Mouse (Mus musculus): ENCODE results near the gene Phf21a.
"Not testable (repeated sequence)": the region's sequence is repeated elsewhere in the genome, so short reads cannot be mapped to it uniquely, and the experiment has no call there.

Phf21a gene

GRCm38 (mm10) chr2:92085721-92086120 lies 7.2 kb upstream of the Phf21a start:
- DNase-seq = no peak

DNA sequence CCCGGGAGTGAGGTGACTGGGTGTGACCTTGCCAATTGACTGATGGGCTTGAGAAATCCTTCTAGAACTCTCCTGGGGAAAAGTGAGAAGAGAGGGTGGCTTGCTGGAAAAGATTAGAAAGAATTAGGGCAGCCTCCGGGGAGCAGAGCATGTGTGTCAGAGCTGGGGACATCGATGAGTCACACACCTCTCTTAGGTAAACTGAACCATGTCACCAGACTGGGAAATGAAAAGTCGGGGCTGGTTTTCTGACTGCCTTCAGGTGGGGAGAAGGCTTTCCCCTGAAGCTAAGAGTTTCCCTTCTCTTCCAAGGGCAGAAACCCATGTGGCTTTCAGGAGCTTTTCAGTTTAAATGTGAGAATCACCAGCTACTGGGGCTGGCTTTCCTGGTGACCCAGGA lies 5.9 kb upstream of the Phf21a start:
- DNase-seq = no peak

GRCm38 (mm10) chr2:92089782-92090181 lies 3.1 kb upstream of the Phf21a start:
- no peak for DNase-seq

GRCm38 (mm10) chr2:92093503-92093902 lies 586 bp downstream of the Phf21a start:
- not testable (repeated sequence) for DNase-seq

DNA sequence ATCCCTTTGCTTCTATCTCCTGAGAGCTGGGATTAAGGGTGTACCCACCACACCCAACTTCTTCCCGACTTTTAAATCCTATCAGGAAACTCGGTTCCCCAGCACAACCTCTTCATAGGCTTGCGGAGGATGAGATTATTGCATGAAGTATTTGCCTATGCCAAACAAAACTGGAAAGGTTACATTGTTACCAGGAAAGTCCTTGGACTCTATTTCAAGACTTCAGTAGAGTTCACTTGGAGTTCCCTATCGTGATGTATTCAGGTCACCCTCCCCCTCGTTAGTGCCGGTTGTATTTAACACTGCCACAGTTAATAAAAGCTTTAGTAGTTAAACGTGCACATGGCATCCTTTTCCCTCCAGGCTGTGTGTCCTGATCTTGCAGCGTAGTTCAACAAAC lies 1.2 kb downstream of the Phf21a start:
- no peak for DNase-seq

- DNase-seq = no peak
Measured at GRCm38 (mm10) chr2:92100768-92101167, 7.9 kb downstream of the Phf21a start.

- no peak for DNase-seq
Measured at GRCm38 (mm10) chr2:92124523-92124922, 31.6 kb downstream of the Phf21a start.

DNA sequence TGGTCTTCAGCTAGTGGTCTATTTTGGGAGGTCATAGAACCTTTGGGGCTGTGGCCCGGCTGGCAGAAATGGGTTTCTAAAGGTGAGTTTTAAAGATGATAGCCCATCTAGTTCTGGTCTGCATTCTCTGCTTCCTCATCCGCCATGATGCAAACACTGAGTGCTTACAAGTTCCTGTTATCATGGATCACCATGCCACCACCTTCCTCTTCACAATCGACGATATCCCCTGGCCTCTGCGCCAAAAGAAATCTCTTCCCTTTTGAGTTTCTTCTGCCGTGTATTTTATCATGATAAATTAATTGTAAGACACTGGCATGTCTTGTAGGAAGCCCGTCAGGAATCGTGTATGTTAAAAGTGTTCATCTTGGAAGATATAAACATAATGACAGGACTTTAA lies 32.4 kb downstream of the Phf21a start:
- DNase-seq = no peak

DNA sequence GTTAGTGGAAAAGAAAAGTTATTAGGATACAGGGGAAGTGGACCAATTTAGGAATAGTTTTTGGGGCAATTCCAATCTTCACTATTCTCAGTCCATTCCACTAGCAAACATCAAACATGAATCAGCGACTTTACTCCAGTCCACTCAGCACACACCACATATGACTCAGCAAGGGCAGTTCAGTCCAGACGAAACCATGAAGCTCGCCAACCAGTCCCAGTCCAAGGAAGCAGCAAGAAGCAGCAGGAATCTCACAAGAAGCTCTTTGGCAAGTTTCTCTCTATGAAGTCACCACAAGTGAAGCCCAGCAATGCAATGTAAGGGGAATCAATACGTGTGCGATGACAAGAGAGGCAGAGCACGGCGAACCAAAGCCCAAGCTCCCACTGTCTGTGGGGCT lies 37.2 kb downstream of the Phf21a start:
- DNase-seq = no peak

- DNase-seq = no peak
Measured at GRCm38 (mm10) chr2:92138736-92139135, 45.8 kb downstream of the Phf21a start.

DNA sequence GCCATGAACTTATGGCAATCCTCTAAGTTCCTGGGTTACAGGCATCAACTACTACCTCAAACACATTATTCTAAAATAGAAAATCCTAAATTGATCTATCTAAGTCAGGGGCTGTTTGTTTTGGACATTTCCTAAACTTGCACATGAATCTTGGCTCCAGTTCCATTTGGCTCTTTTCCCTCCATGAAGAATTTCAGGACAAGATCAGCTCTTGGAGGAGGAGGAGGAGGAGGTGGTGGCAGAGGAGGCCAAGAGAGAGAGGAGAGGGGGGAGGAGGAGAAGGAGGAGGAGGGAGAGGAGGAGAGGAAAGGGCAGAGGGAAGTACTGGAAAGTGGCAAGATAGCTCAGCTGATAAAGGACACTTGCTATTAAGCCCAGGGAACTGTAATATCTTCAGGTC lies 46.4 kb downstream of the Phf21a start:
- no peak for DNase-seq

- DNase-seq = no peak
Measured at GRCm38 (mm10) chr2:92140383-92140782, 47.5 kb downstream of the Phf21a start.

DNA sequence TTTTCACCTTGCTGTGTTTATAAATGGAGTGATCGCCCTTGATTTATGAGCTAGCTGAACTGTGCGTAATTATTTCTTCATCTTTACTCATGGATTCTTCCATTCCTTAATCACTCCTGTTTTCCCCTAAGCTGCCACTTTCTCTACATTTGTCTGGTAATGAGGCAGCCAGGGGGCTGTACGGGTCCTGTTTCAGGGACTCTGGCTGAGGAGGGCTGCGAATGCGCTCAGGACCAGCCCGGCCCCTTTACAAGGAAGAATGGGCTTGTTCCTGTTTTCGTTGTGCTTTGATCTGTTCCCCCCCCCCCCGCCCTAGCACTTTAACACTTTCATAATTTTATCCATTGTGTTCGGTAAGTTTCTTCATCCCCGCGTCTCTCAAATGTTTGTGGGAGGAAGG lies 48.2 kb downstream of the Phf21a start:
- no peak for DNase-seq

DNA sequence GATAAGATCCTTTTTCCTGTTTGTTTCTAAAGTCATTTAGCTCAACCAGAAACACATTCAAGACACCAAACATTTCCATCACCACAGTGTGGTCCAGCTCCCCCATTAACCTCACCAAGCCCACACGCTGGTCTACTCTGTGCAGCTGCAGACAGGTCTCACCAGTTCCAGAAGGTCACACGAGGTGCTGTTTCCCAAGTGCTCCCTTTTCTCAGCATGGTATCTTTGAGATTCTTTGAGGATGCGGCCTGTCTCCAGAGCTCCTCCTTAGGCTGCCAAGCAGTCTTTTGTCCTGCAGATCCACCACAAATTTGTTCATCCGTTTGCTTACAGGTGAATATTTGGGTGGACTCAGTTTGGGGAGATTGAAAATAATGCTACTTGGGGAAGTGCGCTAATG lies 51.0 kb downstream of the Phf21a start:
- no peak for DNase-seq

GRCm38 (mm10) chr2:92147925-92148750 lies 55.2 kb downstream of the Phf21a start:
- not testable (repeated sequence) for DNase-seq

DNA sequence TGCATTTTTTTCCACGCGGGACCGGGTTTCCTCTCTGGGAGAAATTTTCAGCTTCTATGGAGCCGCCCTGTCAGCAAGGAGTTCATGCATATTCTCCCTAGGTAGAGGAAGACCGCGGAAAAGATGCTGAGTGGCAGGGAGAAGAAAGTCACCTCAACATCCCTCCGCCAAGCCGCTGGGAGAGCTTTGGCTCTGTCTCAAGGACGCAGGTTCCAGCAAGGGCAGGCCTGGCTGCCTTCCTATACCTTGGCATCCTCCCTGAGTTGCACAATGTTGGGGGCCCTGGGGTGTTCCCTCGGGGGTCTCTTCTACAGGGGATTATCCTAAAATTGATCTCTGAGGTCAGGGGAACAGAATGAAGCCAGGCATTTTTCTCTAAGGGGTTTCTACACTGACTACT lies 71.4 kb downstream of the Phf21a start:
- no peak for DNase-seq

- DNase-seq = no peak
Measured at GRCm38 (mm10) chr2:92166950-92167349, 74.0 kb downstream of the Phf21a start.

DNA sequence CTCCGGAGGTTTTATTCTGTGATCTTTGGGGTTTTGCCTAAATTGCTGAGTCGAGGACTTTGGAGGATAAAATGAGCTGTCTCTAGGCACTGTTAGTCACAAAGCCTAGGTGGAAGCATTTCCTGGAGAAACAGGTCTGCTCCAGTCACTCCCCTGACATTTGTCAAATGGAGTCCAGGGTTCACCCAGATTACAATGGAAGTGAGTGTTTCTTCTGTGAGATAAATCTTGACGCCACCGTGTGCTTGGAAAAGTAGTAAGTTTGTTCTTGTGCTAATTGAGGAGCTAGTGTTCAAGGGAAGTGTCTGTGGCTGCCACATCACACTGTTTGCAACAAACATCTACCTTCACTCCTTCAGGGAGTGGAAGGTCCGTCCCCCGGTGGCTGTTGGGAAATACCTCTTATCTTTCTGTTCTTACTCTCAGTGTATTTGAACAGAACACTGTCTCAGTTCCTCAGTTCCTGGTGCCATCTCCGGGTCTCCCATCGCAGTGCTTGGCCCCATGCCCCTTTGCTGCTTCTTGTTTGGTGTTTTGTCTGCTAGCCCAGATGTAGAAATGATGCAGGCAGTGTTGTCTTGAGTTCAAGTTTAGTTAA lies 78.2 kb downstream of the Phf21a start:
- no peak for DNase-seq

GRCm38 (mm10) chr2:92172300-92172699 lies 79.4 kb downstream of the Phf21a start:
- no peak for DNase-seq

GRCm38 (mm10) chr2:92173186-92173585 lies 80.3 kb downstream of the Phf21a start:
- DNase-seq = no peak

DNA sequence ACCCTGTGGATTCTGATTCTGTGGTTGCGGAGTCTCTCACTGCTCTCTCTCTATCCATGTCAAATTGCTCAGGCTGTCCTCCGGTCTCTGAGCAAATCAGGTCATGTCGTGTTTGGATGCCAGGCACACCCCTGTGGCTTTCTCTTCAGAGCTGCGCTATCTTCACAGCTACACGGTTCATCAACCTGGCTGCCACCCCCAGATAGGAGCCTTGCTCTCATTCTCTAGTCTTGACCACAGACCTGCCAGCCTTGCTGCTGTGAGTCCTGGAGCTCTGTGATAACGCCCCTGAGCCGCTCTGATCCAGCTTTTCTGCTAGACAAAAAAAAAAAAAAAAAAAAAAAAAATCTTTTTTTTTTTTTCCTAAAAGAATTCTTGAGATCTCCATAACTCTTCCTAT lies 81.3 kb downstream of the Phf21a start:
- no peak for DNase-seq

DNA sequence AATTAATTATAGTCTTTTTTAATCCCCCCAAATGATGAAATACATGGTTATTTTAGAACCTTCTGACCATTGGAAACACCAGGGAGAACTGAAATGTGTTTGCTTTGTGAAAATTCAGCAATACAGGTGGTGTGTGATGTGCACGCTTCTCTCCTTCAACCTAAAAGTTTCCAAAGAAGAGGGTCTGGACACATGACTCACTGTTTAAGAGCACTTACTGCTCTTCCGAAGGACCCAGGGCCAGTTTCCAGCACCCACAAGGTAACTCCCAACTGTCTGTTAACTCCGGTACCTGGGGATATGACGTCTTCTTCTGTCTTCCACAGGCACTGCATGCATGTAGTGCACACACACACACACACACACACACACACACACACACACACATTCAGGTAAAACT lies 82.1 kb downstream of the Phf21a start:
- DNase-seq = no peak

- DNase-seq = no peak
Measured at GRCm38 (mm10) chr2:92176292-92176691, 83.4 kb downstream of the Phf21a start.

DNA sequence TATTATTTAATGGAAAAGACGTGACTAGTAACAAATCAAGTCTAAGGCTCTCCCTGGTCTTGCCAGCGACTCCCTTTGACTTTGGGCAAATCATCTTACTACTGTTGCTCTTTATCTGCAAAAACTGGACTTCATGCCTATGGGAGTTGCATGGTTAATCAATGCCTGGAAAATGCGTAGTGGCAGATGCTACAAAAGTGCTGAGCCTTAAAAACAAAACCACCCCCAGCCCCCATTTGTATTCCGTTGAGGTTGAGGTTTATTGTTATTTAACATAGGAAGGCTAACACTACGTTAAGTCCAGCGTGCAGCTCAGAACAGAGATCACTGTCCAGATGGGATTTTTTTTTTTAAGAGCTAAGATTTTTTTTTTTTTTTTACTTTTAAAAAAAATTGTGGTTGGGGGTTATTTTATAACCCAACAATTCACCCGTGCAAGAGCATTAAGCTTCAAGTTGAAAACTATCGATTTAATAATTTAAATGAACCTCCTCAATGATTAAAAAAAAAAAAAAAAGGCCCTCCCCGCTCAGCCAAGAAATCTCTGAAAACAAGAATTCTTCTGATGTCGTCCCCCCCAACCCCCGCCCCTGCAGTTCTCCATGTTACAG lies 89.3 kb downstream of the Phf21a start:
- no peak for DNase-seq
